Mouse (Mus musculus): ENCODE data around the gene Furin. TPM values are rescaled to one million over a fixed set of nuclear protein-coding genes. Genes with fewer than 3 reads are reported as not detected.

Furin gene
- 75.2 and 117 TPM in 2 replicates for polyA plus RNA-seq (2012; rRNA removed)

DNA sequence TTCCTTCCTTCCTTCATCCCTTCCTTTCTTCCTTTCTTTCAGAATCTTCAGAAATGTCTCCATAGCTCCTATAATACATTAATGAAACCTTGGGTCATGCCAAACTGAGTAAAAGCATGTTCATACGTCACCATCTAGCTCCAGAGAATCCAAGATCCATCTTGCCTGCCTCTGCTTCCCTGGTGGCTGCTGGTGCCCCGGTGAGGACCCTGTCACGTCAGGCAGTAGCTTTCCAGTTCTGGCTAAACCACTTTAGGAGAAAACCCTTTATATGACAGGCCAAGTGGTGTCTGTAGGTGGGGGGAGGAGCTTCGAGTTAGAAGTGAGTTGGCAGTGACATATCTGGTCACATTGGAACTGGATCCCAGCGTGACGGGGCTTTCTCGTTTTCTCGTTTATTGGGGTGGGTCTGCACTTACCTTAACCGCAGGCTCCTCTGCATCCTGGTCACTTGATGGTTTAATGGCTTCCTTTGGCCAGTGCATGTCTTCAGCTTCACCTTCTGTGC is at the start of gene Furin:
TSS of gene Furin (minus strand) at position 249 of the 508 bp plus-strand sequence.
- H3K4me1 ChIP-seq (ENCODE audit: control insufficient read depth, insufficient read depth, insufficient read length, low read length) = peaks cover 10% of the 10 kb centered on the region
- no peaks in the 10 kb centered on the region for H3K27me3 ChIP-seq (ENCODE audit: control insufficient read depth, insufficient read depth, low read length)
- 79% methylated on average over 9 of the region's 9 CpGs for WGBS
- no peak for TF ChIP-seq POLR2A (IDR thresholded peaks at IDR 0.05; ENCODE audit: low read depth, low read length)
- TF ChIP-seq CTCF (IDR thresholded peaks at IDR 0.05; ENCODE audit: extremely low read depth, insufficient read length, insufficient replicate concordance, low read depth, low read length) = no peak
- H3K4me3 ChIP-seq (ENCODE audit: low read depth, low read length) = peak within 1 kb of the TSS; percentile 12; the same call in 1 of the 2 replicates
- no peak within 1 kb of the TSS for H3K27ac ChIP-seq (ENCODE audit: insufficient read depth, low read depth, low read length)
- no peaks in the 10 kb centered on the region for H3K36me3 ChIP-seq (ENCODE audit: control insufficient read depth, insufficient read depth, low read length)

DNA sequence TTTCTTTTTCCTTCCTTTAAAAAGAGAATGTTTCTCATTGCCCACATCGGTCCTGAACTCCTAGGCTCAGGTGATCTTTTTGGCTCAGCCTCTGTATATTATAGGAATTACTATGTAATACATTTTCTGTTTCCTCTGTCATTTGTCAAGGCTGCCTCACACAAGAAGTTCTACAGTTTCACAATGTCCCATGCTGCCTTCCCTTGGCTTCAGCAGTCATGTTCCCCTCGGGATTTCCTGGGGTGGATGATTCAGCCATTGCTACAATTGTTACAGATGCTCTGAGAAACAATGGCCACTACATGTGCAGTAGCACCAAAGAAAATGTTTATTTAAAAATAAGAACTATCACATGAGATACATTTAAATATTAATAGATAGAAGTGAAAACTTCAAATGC is 49.5 kb upstream of the Furin start:
- WGBS = 79% methylated on average over 2 of the region's 2 CpGs
- TF ChIP-seq POLR2A (IDR thresholded peaks at IDR 0.05; ENCODE audit: low read depth, low read length) = no peak
- TF ChIP-seq CTCF (IDR thresholded peaks at IDR 0.05; ENCODE audit: extremely low read depth, insufficient read length, insufficient replicate concordance, low read depth, low read length) = no peak
- Histone ChIP-seq H3K4me3 (ENCODE audit: low read depth, low read length) (no peak overlapping the region), H3K27ac (ENCODE audit: insufficient read depth, low read depth, low read length) (no peak overlapping the region), H3K36me3 (ENCODE audit: control insufficient read depth, insufficient read depth, low read length) (no peaks in the 10 kb centered on the region), H3K4me1 (ENCODE audit: control insufficient read depth, insufficient read depth, insufficient read length, low read length) (no peaks in the 10 kb centered on the region; the same call in none of the 2 replicates), H3K27me3 (ENCODE audit: control insufficient read depth, insufficient read depth, low read length) (no peaks in the 10 kb centered on the region)

DNA sequence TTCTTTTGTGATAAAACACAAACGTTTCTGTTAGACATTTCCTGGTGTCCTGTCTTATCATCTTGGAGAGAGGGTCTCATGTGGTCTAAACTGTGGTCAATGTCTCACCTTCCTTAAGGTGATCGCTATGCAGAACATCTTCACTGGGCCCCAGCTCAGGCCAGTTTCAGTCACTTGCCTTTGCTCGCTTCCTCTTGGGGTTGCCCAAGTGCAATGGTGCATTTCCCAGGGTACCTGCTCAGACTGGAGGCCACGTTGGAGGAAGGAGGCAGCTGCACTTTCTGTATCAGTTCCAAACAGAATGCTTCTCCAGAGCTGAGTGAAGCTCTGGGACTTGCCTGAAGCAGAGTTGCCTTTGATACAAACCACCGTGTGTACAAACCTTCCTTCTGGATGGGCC is 48.8 kb upstream of the Furin start:
- WGBS = 88% methylated on average over 5 of the region's 5 CpGs
- no peaks in the 10 kb centered on the region; the same call in none of the 2 replicates for H3K4me1 ChIP-seq (ENCODE audit: control insufficient read depth, insufficient read depth, insufficient read length, low read length)
- no peak overlapping the region for H3K27ac ChIP-seq (ENCODE audit: insufficient read depth, low read depth, low read length)
- no peak for TF ChIP-seq POLR2A (IDR thresholded peaks at IDR 0.05; ENCODE audit: low read depth, low read length)
- TF ChIP-seq CTCF (IDR thresholded peaks at IDR 0.05; ENCODE audit: extremely low read depth, insufficient read length, insufficient replicate concordance, low read depth, low read length) = no peak
- H3K27me3 ChIP-seq (ENCODE audit: control insufficient read depth, insufficient read depth, low read length) = no peaks in the 10 kb centered on the region
- H3K36me3 ChIP-seq (ENCODE audit: control insufficient read depth, insufficient read depth, low read length) = no peaks in the 10 kb centered on the region
- H3K4me3 ChIP-seq (ENCODE audit: low read depth, low read length) = no peak overlapping the region

DNA sequence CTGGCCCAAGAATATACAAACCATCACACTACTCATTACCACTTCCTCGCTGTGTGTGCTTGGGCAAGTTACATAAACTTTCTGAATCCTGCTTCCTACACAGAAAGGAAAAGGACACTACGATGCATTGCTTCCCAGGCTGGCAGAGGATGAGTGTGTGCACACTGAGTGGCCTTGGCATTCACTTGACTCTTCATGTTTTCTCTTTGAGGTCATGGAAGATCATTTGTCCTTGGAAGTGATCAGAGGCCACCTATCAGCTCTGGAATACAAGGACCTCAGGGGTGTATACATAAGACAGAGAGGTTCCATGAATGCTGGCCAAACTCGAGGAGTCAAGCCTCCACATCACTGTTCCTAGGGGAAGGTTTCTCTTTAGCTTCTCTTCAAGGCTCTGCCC is 47.9 kb upstream of the Furin start:
- H3K4me3 ChIP-seq (ENCODE audit: low read depth, low read length) = no peak overlapping the region
- H3K36me3 ChIP-seq (ENCODE audit: control insufficient read depth, insufficient read depth, low read length) = no peaks in the 10 kb centered on the region
- no peak overlapping the region for H3K27ac ChIP-seq (ENCODE audit: insufficient read depth, low read depth, low read length)
- no peaks in the 10 kb centered on the region; the same call in none of the 2 replicates for H3K4me1 ChIP-seq (ENCODE audit: control insufficient read depth, insufficient read depth, insufficient read length, low read length)
- no peaks in the 10 kb centered on the region for H3K27me3 ChIP-seq (ENCODE audit: control insufficient read depth, insufficient read depth, low read length)
- TF ChIP-seq POLR2A (IDR thresholded peaks at IDR 0.05; ENCODE audit: low read depth, low read length) (no peak), CTCF (IDR thresholded peaks at IDR 0.05; ENCODE audit: extremely low read depth, insufficient read length, insufficient replicate concordance, low read depth, low read length) (no peak)
- 94% methylated on average over 3 of the region's 3 CpGs for WGBS

DNA sequence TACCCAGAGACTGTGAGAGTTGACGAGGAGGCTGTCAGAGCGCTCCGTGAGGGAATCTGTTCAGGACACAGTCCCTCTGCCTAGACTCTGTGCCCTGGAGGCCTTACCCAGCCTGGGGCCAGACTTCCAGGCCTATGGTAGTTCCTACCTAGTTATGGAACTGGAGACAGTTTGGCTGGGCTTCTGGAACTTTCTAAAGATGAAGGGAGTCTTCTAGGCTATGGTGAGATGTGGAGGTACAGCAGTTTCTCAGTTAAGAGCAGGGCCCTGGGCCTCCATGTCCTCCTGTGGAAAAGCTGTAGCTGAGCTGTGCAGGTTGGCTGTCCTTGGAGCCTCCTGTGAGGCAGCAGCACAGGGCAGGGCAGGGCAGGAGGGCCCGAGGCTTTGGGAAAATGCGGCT is 47.0 kb upstream of the Furin start:
- Histone ChIP-seq H3K27me3 (ENCODE audit: control insufficient read depth, insufficient read depth, low read length) (no peaks in the 10 kb centered on the region), H3K4me1 (ENCODE audit: control insufficient read depth, insufficient read depth, insufficient read length, low read length) (no peaks in the 10 kb centered on the region; the same call in 1 of the 2 replicates), H3K27ac (ENCODE audit: insufficient read depth, low read depth, low read length) (no peak overlapping the region), H3K4me3 (ENCODE audit: low read depth, low read length) (no peak overlapping the region), H3K36me3 (ENCODE audit: control insufficient read depth, insufficient read depth, low read length) (no peaks in the 10 kb centered on the region)
- no peak for TF ChIP-seq POLR2A (IDR thresholded peaks at IDR 0.05; ENCODE audit: low read depth, low read length)
- no peak for TF ChIP-seq CTCF (IDR thresholded peaks at IDR 0.05; ENCODE audit: extremely low read depth, insufficient read length, insufficient replicate concordance, low read depth, low read length)
- WGBS = 88% methylated on average over 5 of the region's 5 CpGs

DNA sequence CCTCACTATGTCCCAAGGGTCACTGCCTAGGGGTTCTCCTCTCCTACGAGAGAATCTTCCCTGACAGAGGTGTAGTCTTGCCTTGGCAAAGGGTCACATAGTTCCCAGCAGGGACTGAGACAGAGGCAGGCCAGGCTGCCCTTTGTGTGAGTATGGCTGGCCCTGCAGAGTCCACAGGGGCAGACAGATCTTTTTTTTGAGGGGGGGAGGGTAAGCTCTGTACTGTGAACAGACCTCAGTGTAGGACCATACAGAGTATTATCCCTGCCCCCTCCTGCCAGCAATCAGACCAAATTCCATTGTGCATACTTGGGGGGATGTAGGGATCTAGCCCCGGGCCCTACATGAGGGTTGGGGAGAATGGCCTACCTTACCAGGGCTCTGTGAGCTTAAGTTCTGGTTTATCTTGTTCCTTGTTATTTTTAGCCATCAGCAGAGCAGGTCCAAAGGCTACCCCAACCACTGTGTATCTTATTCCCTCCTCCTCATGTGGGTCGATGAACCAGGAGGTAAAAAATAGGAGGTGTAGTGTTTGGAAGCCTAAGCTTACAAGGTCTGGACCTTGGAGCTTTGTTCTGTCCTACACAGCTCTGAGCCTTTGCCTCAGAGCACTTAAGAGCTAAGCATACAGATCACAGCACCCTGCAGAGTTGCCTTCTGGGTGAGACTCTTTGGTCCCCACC is 46.5 kb upstream of the Furin start:
- 49% methylated on average over 3 of the region's 3 CpGs for WGBS
- Histone ChIP-seq H3K27me3 (ENCODE audit: control insufficient read depth, insufficient read depth, low read length) (no peaks in the 10 kb centered on the region), H3K36me3 (ENCODE audit: control insufficient read depth, insufficient read depth, low read length) (no peaks in the 10 kb centered on the region), H3K4me1 (ENCODE audit: control insufficient read depth, insufficient read depth, insufficient read length, low read length) (no peaks in the 10 kb centered on the region; the same call in 1 of the 2 replicates), H3K4me3 (ENCODE audit: low read depth, low read length) (no peak overlapping the region), H3K27ac (ENCODE audit: insufficient read depth, low read depth, low read length) (no peak overlapping the region)
- TF ChIP-seq CTCF (IDR thresholded peaks at IDR 0.05; ENCODE audit: extremely low read depth, insufficient read length, insufficient replicate concordance, low read depth, low read length) (no peak), POLR2A (IDR thresholded peaks at IDR 0.05; ENCODE audit: low read depth, low read length) (no peak)

DNA sequence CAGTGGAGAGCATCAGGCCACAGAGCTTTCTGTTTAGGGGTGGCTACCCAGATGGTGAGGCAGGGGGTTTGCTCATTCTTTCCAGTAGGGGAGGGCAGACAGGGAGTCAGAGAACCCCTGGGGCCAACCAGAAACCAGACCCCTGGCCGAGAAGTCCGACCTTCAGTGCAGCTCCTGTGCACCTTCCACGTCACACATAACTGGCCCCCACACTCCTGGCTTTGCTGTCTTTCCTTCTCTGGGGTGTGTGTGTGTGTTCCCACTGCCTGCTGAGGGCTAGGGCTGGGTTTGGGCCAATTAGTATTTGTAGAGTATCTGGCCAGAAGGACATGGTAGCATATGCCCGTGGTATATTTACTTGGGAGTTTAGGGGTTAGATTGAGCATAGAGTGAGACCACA is 45.1 kb upstream of the Furin start:
- H3K27me3 ChIP-seq (ENCODE audit: control insufficient read depth, insufficient read depth, low read length) = no peaks in the 10 kb centered on the region
- WGBS = 72% methylated on average over 4 of the region's 4 CpGs
- TF ChIP-seq POLR2A (IDR thresholded peaks at IDR 0.05; ENCODE audit: low read depth, low read length) (no peak), CTCF (IDR thresholded peaks at IDR 0.05; ENCODE audit: extremely low read depth, insufficient read length, insufficient replicate concordance, low read depth, low read length) (no peak)
- no peaks in the 10 kb centered on the region for H3K4me1 ChIP-seq (ENCODE audit: control insufficient read depth, insufficient read depth, insufficient read length, low read length)
- no peak overlapping the region for H3K4me3 ChIP-seq (ENCODE audit: low read depth, low read length)
- 0 out of 2 replicates have a peak overlapping the region, but pooled peaks have one; percentile 41 for H3K27ac ChIP-seq (ENCODE audit: insufficient read depth, low read depth, low read length)
- no peaks in the 10 kb centered on the region for H3K36me3 ChIP-seq (ENCODE audit: control insufficient read depth, insufficient read depth, low read length)

Measured in small intestine, adult 2 months (tissue).